Mouse (Mus musculus) E14TG2a.4 (cell line): ENCODE results near the gene Gstm1.
"Not testable (repeated sequence)": the region's sequence is repeated elsewhere in the genome, so short reads cannot be mapped to it uniquely, and the experiment has no call there.

Source experiments
- H3K27me3 ChIP-seq: 2 replicates; pipeline ENCODE4 v1.6.1; 2014; ENCODE audit warnings: low read length, control low read depth; ENCODE audit not compliant: insufficient read depth
- H3K36me3 ChIP-seq: 2 replicates; pipeline ENCODE4 v1.6.1; 2014; ENCODE audit warnings: low read length, control low read depth; ENCODE audit not compliant: insufficient read depth
- H3K4me1 ChIP-seq: replicated peaks from 2 replicates; pipeline ENCODE4 v1.6.1; 2014; ENCODE audit warnings: low read depth, low read length, control low read depth
- H3K4me3 ChIP-seq: replicated peaks from 2 replicates; pipeline ENCODE4 v1.5.1; 2014; ENCODE audit warnings: mild to moderate bottlenecking, low read length
- H3K9me3 ChIP-seq: 2 replicates; pipeline ENCODE4 v1.6.1; 2014; ENCODE audit warnings: low read length, control low read depth
- CTCF ChIP-seq: conservative IDR thresholded peaks from 2 replicates; pipeline ENCODE4 v1.5.1; 2014; ENCODE audit warnings: low read length
- NANOG ChIP-seq: IDR thresholded peaks from 2 replicates; pipeline ENCODE4 v1.6.1; 2014; ENCODE audit warnings: borderline replicate concordance, low read length, mixed read lengths
- POU5F1 ChIP-seq: IDR thresholded peaks from 2 replicates; pipeline ENCODE4 v1.6.1; 2014; ENCODE audit warnings: low read length, borderline replicate concordance

Gene Gstm1

DNA sequence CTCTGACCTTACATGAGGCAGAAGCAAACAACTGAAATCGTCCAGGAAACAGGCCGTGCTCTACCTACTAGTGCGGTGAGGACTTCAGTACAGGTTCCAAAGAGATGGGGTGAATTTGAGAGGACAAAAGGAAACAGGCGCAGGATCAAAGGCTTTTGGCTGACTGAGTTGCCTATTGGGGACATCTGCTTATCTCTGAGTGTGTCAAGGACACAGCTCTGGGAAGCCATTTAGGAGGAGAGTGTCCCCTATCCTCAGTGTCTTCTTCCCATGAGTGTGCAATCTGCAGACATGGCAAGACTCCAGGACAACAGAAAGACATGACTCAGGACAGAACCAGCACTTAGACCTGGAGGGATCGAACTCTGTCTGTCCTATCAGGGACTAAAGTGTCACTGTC, 33.3 kb downstream of the Gstm1 start:
- Histone ChIP-seq H3K36me3 (no peaks in the 10 kb centered on the region), H3K4me3 (no peak overlapping the region), H3K4me1 (peaks cover 16% of the 10 kb centered on the region), H3K27me3 (0 out of 2 replicates have a peak, but pooled peaks cover 1% of the 10 kb centered on the region), H3K9me3 (no peaks in the 10 kb centered on the region)
- TF ChIP-seq NANOG: no peak

DNA sequence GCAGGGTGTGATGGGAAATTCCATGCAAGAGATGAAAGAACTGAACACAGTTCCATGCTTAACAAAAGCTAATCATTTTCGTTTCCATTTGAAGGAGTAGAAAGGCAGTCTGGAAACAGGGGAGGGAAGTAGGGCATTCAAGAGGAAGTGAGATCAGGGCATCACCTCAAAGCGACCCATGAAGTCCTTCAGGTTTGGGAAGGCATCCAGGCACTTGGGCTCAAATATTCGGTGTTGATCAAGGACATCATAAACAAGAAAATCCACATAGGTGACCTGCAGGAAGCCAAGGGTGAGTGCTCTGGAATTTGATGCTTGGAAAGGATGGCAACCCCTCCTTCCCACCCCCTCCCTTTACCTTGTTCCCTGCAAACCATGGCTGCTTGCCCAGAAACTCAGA, 34.0 kb downstream of the Gstm1 start:
- no peak overlapping the region for H3K4me3 ChIP-seq
- peaks cover 16% of the 10 kb centered on the region for H3K4me1 ChIP-seq
- TF ChIP-seq POU5F1 (no peak), NANOG (no peak), CTCF (no peak)
- H3K27me3 ChIP-seq: 0 out of 2 replicates have a peak, but pooled peaks cover 4% of the 10 kb centered on the region
- no peaks in the 10 kb centered on the region for H3K9me3 ChIP-seq
- no peaks in the 10 kb centered on the region for H3K36me3 ChIP-seq

DNA sequence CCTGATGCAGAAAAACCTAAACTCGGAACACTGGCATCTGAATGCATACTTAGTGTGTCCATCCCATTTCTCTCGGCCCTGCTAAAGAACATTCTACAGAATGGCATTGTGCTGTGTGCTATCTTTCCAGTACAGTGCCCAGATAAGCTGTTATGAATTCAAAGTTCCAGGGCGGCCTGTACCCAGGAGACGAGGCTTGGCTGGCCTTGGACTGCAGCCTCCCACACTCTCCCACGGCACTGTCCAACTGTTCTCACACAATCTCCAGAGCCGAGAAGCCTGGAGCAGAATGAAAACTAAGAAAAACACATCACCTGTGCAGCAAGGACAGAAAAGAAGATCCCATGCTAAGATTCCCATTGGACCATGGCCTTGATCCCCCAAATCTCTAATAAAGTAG, 35.0 kb downstream of the Gstm1 start:
- Histone ChIP-seq H3K27me3 (0 out of 2 replicates have a peak, but pooled peaks cover 4% of the 10 kb centered on the region), H3K4me1 (peaks cover 16% of the 10 kb centered on the region), H3K4me3 (no peak overlapping the region), H3K9me3 (no peaks in the 10 kb centered on the region), H3K36me3 (no peaks in the 10 kb centered on the region)
- no peak for TF ChIP-seq CTCF
- no peak for TF ChIP-seq POU5F1
- TF ChIP-seq NANOG: no peak

DNA sequence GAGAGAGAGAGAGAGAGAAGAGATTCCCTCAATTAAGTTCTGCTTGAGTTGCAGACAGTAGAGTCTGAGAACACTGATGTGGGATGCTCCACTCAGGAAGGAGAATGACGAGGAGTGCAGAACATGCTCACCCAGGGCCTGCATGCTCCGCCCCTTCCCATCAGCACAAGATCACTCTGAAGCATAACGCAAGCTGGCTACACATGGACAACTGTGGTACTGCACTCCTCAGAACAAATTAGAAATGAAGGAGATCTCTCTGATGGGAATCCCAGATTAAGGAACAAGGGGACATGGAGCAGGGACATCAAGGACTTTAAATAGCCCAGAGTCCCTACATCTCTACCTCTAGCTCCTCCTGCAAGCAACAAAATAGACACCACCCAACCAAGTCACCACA, 36.5 kb downstream of the Gstm1 start:
- no peaks in the 10 kb centered on the region for H3K36me3 ChIP-seq
- H3K4me1 ChIP-seq: peaks cover 9% of the 10 kb centered on the region
- H3K27me3 ChIP-seq: 0 out of 2 replicates have a peak, but pooled peaks cover 4% of the 10 kb centered on the region
- no peak overlapping the region for H3K4me3 ChIP-seq
- TF ChIP-seq NANOG: no peak
- no peak for TF ChIP-seq POU5F1
- no peaks in the 10 kb centered on the region for H3K9me3 ChIP-seq

DNA sequence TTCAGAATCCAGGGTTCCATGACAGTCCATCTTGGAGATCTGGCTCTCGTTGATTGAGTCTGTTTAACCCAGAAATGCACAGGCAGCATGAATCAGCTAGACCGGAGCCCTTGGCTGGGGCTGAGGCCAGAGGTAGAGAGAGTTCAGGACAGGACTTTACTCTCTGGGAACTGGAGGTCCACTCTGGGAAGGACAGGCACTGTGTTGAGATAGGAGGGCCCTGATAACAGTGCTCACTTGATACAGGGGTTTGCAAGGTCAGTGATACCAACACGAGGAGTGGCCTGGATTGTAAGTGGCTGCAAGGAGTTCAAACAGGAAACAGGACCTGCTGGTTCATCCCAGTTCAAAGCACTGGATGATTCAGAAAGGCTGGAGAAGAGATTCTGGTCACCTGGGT, 40.1 kb downstream of the Gstm1 start:
- Histone ChIP-seq H3K9me3 (no peaks in the 10 kb centered on the region), H3K36me3 (no peaks in the 10 kb centered on the region), H3K4me3 (no peak overlapping the region), H3K4me1 (no peaks in the 10 kb centered on the region; the same call in 1 of the 2 replicates), H3K27me3 (0 out of 2 replicates have a peak, but pooled peaks cover 6% of the 10 kb centered on the region)
- TF ChIP-seq NANOG (no peak), CTCF (no peak), POU5F1 (no peak)

DNA sequence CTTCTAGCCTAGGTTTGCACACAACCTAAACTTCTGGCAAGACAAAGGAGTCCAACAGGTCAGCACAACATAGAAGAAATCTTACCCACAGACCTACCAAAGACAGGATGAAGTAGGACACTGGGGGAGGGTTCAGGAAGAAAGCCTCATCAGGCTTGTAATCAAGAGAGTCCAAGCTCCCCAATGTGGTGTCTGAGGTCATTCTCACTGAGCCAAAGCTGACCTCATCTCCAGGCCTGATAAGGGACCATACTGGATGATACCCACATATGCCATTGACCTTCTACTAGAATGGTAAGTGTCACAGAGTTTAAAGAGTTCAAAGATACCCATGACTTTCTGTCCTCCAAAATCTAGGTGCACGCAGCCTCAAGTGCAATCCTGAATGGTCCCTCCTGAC, 43.5 kb downstream of the Gstm1 start:
- peaks cover 2% of the 10 kb centered on the region; the same call in 1 of the 2 replicates for H3K27me3 ChIP-seq
- H3K4me1 ChIP-seq: peaks cover 2% of the 10 kb centered on the region
- TF ChIP-seq NANOG (no peak), POU5F1 (no peak), CTCF (no peak)
- H3K9me3 ChIP-seq: no peaks in the 10 kb centered on the region
- H3K36me3 ChIP-seq: no peaks in the 10 kb centered on the region
- H3K4me3 ChIP-seq: no peak overlapping the region

DNA sequence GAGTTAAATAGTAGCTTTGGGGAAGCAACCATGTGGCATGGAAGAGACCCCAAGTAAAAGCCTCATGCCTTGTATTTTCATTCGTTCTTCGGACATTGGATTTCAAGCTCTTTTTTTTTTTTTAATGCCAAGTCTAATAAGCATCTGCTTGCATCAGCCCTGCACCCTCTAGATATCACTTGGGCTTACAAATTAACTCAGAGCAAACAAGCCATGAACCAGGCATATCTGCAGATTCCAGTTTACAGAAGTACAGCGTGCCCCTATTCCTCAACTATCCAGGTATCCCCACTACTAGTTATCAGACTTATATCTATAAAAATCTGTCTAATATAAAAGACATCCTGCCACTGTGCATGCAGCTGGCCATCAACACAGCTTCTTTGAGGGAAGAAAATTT, 45.7 kb downstream of the Gstm1 start:
- H3K4me1 ChIP-seq: peaks cover 14% of the 10 kb centered on the region
- TF ChIP-seq NANOG (no peak), CTCF (no peak), POU5F1 (no peak)
- H3K9me3 ChIP-seq: no peaks in the 10 kb centered on the region
- H3K4me3 ChIP-seq: no peak overlapping the region
- no peaks in the 10 kb centered on the region for H3K36me3 ChIP-seq
- H3K27me3 ChIP-seq: peaks cover 6% of the 10 kb centered on the region; the same call in 1 of the 2 replicates

DNA sequence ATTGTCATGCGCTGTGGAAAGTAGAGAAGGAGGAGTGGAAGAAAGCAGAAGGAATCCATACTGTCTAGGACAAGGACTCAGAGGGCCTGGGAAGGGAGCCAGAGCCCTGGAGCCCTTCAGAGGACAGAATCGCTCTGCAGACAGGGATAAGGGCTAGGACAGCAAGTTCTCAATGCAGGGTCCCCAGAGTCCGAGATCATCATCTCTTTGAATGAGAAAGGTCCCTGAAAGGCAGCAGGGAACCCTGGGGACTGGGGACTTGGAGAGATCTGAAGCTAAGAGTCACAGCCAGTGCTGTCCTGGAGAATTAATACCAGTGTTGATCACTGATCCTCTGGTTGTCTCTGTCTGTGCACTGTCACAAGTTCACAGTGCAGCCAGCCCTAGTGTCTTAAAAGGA, 46.7 kb downstream of the Gstm1 start:
- not testable (repeated sequence) for H3K9me3 ChIP-seq, H3K4me3 ChIP-seq, H3K36me3 ChIP-seq, H3K27me3 ChIP-seq
- peaks cover 23% of the 10 kb centered on the region for H3K4me1 ChIP-seq

DNA sequence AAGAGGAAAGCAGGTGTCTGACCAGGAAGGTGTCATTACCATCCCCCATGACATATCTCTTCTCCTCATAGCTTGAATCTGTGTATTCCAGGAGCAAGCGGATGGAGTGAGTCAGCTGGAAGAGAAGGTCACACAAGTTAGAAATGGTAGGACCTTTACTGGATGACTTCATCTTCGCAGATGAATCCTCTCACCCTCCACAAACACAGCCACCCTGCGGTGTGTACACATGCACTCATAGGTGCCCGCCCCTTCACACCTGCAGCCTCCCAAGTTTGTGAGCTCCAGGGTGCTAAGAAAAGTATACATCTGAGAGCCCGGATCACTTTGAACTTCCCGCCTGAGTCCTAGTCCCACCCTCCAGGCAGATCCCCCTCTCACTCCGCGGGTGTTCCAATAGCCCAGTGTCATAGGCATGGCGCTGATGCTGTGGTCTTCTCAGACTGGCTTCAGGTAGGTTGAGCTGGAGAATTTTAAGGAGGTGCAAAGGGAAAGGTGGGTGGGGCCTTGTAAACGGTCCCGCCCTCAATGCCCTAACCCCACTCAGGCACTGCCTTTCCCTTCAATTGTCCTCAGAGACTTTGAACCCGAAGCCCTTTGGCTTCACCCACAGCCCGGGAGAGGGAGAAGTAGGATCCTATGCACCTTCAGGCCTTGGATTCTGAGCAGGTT, 48.9 kb downstream of the Gstm1 start, which contains the start of gene Gstm3:
Gene Gstm3, minus strand, starts transcription at position 560 of the 672 bp plus-strand sequence.
- TF ChIP-seq NANOG (no peak), CTCF (no peak), POU5F1 (no peak)
- Histone ChIP-seq H3K4me3 (peak within 1 kb of the TSS; percentile 45), H3K36me3 (no peaks in the 10 kb centered on the region), H3K4me1 (peaks cover 45% of the 10 kb centered on the region), H3K27me3 (peaks cover 4% of the 10 kb centered on the region; the same call in 1 of the 2 replicates), H3K9me3 (no peaks in the 10 kb centered on the region)
